Mouse (Mus musculus): ENCODE results near the gene Them5.

The Them5 gene

DNA sequence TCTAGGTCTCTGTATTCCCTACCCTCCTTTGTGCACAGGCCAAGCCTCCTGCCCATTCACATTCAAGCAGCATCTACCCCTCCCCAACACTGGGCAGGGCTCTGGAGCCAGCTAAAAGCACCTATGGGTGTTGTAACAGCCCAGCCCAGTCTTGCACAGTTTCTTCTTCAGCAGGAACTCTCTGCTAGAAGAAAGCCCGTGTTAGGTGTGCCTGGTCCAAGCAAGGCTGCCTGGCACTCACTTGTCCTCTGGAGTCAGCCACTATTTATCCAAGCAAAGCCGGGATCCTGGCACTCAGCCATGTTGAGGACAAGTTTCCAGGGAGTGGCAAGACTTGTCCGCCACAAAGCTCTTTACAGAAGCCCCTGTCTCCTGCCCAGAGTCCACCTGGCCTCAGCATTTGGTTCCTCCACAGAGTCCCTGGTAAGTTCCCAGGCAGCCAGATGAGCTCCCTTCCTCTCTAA, at the start of gene Them5:
Gene Them5, plus strand, starts transcription at position 141 of the 464 bp plus-strand sequence.
- DNase-seq, result no peak

DNA sequence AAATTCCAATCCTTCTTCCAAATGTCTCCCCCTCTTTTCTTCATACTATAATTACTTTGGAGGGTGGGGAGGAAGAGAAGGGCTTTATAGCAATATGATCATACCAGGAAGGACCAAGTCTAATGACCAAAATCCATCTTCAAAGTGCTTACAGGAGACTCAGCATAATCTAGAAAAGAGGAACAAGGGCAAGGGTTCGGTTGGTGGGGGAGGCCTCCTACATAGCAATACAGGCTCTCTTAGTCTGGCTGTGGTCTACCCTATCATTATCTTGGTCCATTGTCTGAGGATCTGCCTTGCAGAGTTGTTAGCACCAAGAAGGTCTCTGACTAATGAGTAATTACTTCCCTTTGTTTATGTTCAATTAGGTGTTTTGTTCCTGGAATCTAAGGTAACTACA, 36.4 kb upstream of the Them5 start:
- no peak for DNase-seq

GRCm38 (mm10) chr3:94306975-94307374, 34.9 kb upstream of the Them5 start:
- DNase-seq, result no peak

- peak; percentile 95 for DNase-seq
Observed at GRCm38 (mm10) chr3:94309633-94310363, 32.1 kb upstream of the Them5 start, which contains the start of gene Them4. Gene Them4, plus strand, starts transcription at chr3:94310089.

- peak; percentile 18 for DNase-seq
Observed at GRCm38 (mm10) chr3:94310491-94310890, 31.4 kb upstream of the Them5 start.

DNA sequence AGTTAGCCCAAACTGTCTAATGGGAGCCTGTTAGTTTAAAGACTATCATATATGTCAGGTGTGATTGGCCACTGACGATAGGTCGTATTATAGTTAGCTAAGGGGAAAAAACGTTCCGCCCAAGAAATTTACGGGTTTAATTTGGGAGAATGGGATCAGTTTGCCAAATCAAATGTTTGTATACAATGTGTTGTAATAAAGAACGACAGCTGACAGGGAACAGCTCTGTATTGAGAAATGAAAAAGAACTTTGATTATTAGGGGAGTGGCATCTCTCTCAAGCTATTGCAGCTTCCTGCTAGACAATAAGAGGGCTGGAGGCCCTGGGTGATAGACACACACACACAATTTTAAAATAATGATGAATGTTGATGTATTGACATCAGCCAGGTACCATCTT, 31.0 kb upstream of the Them5 start:
- DNase-seq, result no peak

DNA sequence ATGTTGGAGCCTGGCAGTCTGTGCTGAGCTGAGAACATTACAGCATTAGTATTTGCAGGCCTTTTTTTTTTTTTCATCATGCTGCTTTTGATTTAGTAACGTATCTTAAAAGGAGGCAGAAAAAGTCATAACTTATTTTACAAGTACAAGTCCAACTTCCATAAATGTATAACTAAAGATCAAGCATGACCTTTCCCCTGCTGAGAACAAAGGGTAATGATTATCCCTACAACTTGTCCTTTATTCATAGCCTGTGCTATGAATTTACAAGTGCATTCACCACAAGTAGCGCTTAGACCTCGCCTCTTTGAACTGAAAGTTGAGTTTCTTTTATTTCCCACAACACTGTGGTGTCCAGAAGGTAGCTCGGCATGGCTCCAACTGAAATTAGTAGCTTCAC, 30.5 kb upstream of the Them5 start:
- no peak for DNase-seq

DNA sequence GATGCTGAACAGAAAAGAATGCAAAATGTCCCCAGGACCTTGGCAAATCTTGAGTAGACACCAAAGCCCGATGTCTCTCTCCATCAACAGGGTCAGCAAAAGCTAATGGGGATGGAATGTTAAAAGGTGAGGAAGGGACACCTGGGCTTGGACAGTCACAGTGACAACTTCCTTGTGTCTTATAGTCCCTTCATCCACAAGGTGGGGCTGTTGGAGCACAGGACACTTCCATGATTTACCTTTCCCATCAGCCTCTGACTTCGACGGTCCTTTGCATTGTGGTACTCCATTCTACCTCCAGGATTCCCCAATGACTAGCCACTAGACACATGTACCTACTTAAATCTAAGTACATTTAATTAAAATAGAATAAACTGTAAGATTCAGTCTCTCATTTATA, 13.2 kb upstream of the Them5 start:
- DNase-seq, result no peak

- DNase-seq, result no peak
Observed at GRCm38 (mm10) chr3:94334442-94334841, 7.5 kb upstream of the Them5 start.

GRCm38 (mm10) chr3:94338522-94338921, 3.4 kb upstream of the Them5 start:
- no peak for DNase-seq

GRCm38 (mm10) chr3:94342552-94342951, 653 bp downstream of the Them5 start:
- DNase-seq, result no peak

DNA sequence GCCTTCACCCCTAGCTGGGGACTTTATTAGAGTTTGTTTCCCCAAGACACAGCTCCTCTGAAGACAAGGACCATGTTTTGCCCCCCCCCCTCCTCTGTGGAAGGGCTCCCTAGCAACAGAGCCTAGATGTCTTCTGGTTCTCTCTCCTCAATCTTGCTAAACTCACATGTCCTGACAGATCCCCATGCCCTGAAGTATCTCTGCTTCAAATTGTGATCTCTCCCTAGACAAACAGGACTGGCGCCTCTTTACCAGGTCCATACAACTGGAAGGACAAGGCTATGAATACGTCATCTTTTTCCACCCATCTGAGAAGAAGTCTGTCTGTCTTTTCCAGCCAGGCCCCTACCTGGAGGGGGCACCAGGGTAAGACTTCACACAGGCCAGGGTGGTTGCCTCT, 2.3 kb downstream of the Them5 start:
- DNase-seq, result no peak

GRCm38 (mm10) chr3:94344897-94345296, 3.0 kb downstream of the Them5 start:
- DNase-seq, result no peak

GRCm38 (mm10) chr3:94348146-94348545, 6.2 kb downstream of the Them5 start:
- DNase-seq, result no peak

- no peak for DNase-seq
Observed at GRCm38 (mm10) chr3:94360812-94361211, 18.9 kb downstream of the Them5 start.

GRCm38 (mm10) chr3:94362138-94362537, 20.2 kb downstream of the Them5 start, which contains the start of gene C2cd4d:
Gene C2cd4d, plus strand, starts transcription at chr3:94362438.
- DNase-seq, result no peak

DNA sequence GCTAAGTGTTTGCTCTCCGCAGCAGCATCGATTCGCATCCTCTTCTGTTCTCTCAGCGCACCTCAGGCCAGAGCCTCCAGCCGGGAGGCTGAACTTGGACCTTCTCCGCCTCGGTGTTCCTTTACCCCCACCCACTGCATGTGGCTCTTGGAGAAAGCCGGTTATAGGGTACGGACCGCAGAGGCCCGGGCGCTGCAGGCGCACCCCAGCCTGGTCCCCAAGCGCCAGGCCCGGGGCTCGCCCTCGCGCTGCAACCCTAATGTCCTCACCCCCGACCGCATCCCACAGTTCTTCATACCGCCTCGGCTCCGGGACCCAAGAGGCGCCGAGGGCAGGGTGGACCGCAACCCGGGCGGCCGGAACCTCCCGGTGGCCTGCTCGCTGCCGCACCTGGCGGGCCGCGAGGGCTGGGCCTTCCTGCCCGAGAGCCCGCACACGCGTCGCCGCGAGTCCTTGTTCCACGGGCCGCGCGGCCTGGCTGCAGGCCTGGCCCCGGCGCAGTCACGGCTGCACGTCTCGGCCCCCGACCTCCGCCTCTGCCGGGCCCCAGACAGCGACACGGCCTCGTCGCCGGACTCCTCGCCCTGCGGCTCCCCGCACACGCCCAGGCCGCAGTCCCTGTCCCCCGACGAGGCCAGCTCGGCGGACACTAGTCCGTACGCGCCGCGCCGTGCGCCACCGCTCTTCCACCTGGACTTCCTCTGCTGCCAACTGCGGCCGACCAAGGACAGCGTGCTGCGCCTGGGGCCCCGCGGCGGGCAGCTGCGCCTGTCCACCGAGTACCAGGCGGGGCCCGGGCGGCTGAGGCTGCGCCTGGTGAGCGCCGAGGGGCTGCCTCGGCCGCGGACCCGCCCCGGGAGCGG, 21.6 kb downstream of the Them5 start:
- DNase-seq, result peak; percentile 60

GRCm38 (mm10) chr3:94364154-94364526, 22.2 kb downstream of the Them5 start:
- DNase-seq, result no peak

- DNase-seq, result peak; percentile 82
Observed at GRCm38 (mm10) chr3:94366761-94367160, 24.9 kb downstream of the Them5 start.

GRCm38 (mm10) chr3:94367511-94367910, 25.6 kb downstream of the Them5 start:
- no peak for DNase-seq

DNA sequence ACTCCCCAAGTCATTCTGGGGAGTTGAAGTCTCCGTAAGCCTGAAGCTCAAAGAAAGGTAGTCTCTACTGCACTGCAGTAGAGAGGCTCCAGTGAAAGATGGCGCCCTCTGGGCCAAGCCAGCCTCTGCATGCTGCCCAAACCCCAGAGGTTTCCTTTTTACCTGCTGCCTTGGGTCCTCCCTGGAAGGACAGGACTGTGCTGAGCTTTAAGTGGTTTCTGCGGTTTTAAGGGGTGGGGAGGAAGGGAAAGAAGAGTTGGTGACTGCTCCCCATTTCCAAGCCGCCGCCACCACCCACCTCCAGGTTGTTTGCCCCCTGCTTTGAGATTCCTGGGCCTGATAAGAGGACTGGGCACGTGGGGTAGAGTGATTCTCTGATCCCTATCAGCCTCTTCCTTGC, 26.7 kb downstream of the Them5 start:
- no peak for DNase-seq

- no peak for DNase-seq
Observed at GRCm38 (mm10) chr3:94369709-94370108, 27.8 kb downstream of the Them5 start.

DNA sequence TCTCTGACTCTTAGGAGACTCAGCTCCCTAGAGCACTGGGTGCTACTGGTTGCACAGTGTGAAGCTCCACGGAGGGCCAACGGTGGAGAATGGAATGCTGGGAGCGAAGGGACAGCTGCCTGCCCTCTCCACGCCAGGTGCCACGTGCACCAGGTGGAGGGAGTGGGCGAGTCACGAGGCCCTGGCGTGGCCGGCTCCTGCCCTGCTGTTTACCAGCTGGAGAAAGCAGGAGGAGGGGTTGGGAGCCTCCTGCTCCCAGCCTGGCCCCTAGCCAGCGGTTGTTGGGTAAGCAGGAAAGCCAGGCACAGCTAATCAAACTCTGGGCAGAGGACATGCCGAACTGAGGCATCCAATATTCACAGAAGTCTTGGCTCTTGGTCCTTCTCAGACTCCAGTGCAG, 29.7 kb downstream of the Them5 start:
- DNase-seq, result peak; percentile 66

DNA sequence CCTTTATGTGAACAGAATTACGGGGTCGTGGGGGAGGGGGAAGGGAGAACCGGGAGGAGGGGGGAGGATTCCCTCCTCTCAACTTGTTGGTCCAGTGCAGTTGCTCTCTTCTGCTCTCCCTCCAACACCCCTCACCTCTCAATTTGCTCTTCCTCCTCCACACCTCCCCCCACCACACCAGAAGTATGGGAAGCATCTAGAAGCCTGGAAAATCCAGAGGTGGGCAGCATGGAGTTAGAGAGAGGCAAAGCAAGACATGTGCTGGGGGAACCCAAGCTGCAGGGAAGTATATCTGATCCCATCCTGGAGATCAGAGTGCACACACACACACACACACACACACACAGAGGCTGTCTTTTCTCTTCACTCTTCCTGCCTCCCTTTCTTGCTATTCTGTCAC, 30.1 kb downstream of the Them5 start:
- DNase-seq, result no peak

Measured in cerebellum, adult 8-10 months (tissue).